Mouse (Mus musculus): ENCODE data around the gene Ica1. TPM values are rescaled to one million over a fixed set of nuclear protein-coding genes. Genes with fewer than 3 reads are reported as not detected.

Gene Ica1
- total RNA-seq, 2 experiments from 2014 or later: 9.8 to 12.2 TPM

GRCm38 (mm10) chr6:8693141-8693881, 85.0 kb downstream of the Ica1 start:
- DNase-seq: no peak
- intact Hi-C loops (cut with DNase I): no loop called here

GRCm38 (mm10) chr6:8691199-8691975, 86.9 kb downstream of the Ica1 start:
- no peak for DNase-seq
- intact Hi-C loops (cut with DNase I): no loop called here

- intact Hi-C loops (cut with DNase I): no loop called here
- no peak for DNase-seq
Measured at GRCm38 (mm10) chr6:8690441-8690840, 87.8 kb downstream of the Ica1 start.

- intact Hi-C loops (cut with DNase I): no loop called here
- peak; percentile 20 to 42 for DNase-seq
Measured at GRCm38 (mm10) chr6:8686678-8687580, 91.4 kb downstream of the Ica1 start.

GRCm38 (mm10) chr6:8683379-8683778, 94.9 kb downstream of the Ica1 start:
- peak; percentile 35 to 44 for DNase-seq
- intact Hi-C loops (cut with DNase I): loop anchor here (5.0 kb wide), 1 partner anchor 139 kb away; no protein-coding TSS in a partner anchor

- intact Hi-C loops (cut with DNase I): loop anchor here (5.0 kb wide), 1 partner anchor 141 kb away; no protein-coding TSS in a partner anchor
- no peak for DNase-seq
Measured at GRCm38 (mm10) chr6:8680931-8681330, 97.4 kb downstream of the Ica1 start.

GRCm38 (mm10) chr6:8673013-8673412, 105.3 kb downstream of the Ica1 start:
- intact Hi-C loops (cut with DNase I): no loop called here
- DNase-seq: no peak

GRCm38 (mm10) chr6:8669343-8669742, 108.9 kb downstream of the Ica1 start:
- intact Hi-C loops (cut with DNase I): no loop called here
- DNase-seq: no peak

- DNase-seq: no peak
- intact Hi-C loops (cut with DNase I): no loop called here
Measured at GRCm38 (mm10) chr6:8668013-8668811, 110.1 kb downstream of the Ica1 start.

- intact Hi-C loops (cut with DNase I): no loop called here
- no peak for DNase-seq
Measured at GRCm38 (mm10) chr6:8665786-8666185, 112.5 kb downstream of the Ica1 start.

GRCm38 (mm10) chr6:8664956-8665355, 113.3 kb downstream of the Ica1 start:
- DNase-seq: no peak
- intact Hi-C loops (cut with DNase I): no loop called here

- no peak for DNase-seq
- intact Hi-C loops (cut with DNase I): no loop called here
Measured at GRCm38 (mm10) chr6:8663092-8663740, 115.1 kb downstream of the Ica1 start.

GRCm38 (mm10) chr6:8661404-8661803, 116.9 kb downstream of the Ica1 start:
- DNase-seq: no peak
- intact Hi-C loops (cut with DNase I): no loop called here

GRCm38 (mm10) chr6:8660076-8660475, 118.2 kb downstream of the Ica1 start:
- no peak for DNase-seq
- intact Hi-C loops (cut with DNase I): no loop called here

GRCm38 (mm10) chr6:8659194-8659959, 118.9 kb downstream of the Ica1 start:
- DNase-seq: no peak
- intact Hi-C loops (cut with DNase I): no loop called here

- intact Hi-C loops (cut with DNase I): no loop called here
Measured at GRCm38 (mm10) chr6:8658431-8658830, 119.9 kb downstream of the Ica1 start.

GRCm38 (mm10) chr6:8657459-8657858, 120.8 kb downstream of the Ica1 start:
- DNase-seq: no peak
- intact Hi-C loops (cut with DNase I): no loop called here

More at GRCm38 (mm10) chr6:8658431-8658830, 119.9 kb downstream of the Ica1 start:
- no peak for DNase-seq

- no peak for DNase-seq
- intact Hi-C loops (cut with DNase I): no loop called here
Measured at GRCm38 (mm10) chr6:8655454-8655853, 122.8 kb downstream of the Ica1 start.

- no peak for DNase-seq
- intact Hi-C loops (cut with DNase I): no loop called here
Measured at GRCm38 (mm10) chr6:8650413-8650812, 127.9 kb downstream of the Ica1 start.
